Mouse (Mus musculus) layer of hippocampus, postnatal 25 days (tissue): ENCODE measurements around the gene Brd3. TPM values are rescaled to one million over a fixed set of nuclear protein-coding genes. Genes with fewer than 3 reads are reported as not detected.

ENCODE experiments used
- DNase-seq, 2 experiments: peaks; one replicate each; pipeline ENCODE4 v3.0.0; 2022; ENCODE audit warnings: mixed read lengths in 2 of 2, low spot score in 1 of 2; ENCODE audit errors: extremely low spot score in 1 of 2
- total RNA-seq, 2 experiments: library from RNA; stranded (reverse); gene quantifications; 2 replicates each; pipeline ENCODE4 v1.2.3; 2021

The Brd3 gene
- total RNA-seq, 2 experiments from 2014 or later = 51.0 to 53.7 TPM

DNA sequence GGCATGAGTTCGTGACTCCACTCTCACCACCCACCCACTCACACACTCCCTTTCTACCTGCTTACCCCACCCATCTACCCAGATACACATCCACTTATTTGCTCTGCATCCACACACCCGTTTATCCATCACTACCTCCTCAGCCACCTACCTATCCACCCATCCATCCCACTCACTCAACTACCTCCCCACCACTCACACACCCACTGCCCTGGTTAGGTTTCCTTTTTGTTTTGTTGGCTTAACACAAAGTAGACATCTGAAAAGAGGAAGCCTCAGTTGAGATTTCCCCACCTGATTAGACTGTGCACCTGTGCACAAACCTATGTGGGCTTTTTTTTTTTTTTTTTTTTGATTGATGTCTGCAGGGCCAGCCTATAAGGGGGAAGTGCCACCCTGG, 74.9 kb downstream of the Brd3 start:
- no peak for DNase-seq

DNA sequence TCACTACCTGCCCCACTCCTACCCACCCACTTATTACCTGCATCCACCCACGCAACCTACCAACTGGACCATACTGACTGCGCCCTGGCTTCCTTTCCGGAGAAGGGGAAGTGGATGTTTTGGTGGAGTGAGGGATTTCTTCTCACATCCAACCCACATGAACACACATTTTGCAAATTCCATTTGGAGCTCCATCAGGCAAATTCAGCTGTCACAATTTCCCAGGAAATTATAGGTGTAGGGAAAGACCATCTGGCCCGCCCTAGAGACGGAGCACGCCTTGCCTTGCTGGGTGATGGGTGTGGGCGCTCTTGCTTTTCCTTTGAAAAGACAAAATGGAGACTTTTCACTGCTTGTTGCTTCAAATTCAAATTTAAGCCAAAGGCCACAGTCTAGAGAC, 76.8 kb downstream of the Brd3 start:
- peak; percentile 33 to 40 for DNase-seq

DNA sequence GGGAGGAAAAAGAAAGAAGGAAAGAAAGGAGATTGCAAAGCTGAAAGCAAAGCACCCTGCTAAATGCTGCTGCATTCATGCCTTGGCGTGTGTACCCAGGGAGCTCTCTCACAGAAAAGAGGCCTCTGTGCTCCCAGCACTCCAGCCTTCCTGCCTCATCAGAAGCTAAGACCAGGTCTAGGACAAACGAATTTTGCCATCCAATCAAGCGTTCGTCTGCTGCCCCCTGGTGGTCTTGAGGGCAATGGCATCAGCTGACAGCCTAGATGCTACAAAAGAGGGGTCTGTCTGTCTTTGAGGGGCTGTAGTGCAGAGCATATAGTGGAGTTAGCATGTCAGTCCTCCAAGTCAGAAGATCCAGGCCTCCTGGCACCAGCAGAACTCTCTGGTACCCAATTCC, 79.4 kb downstream of the Brd3 start:
- DNase-seq = peak; percentile 79 to 95

DNA sequence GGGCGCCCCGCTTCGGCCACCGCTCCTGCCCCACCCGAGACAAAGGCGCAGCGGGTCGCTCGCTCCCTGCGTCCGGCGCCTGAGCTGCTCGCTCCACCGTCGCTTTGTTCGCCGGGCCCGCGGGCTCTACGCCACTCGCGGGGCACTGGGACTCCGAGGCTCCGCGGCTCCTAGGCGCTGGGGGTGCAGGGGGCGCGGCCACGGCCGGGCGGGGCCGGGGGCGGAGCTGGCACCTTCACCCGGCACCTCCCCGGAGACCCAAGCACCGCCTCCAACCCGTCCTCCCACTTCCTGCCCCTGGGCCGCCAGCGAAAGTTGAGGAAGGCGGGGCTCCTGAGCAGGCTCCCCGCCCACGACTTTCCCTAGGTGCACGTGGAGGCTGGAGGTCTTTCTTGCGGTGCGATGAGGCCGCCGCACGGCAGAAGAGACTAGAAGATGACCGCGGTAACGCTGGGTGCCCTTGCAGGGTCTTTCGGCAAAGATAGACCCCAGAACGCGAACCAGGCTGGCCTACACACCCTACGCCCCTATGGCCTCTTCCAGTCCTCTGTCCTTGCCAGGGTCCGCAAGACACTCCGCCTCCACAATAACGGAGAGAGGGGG, 80.5 kb downstream of the Brd3 start, which contains the start of gene Vav2:
Gene Vav2, minus strand, starts transcription at position 179 of the 603 bp plus-strand sequence.
- peak; percentile 56 to 63 for DNase-seq

DNA sequence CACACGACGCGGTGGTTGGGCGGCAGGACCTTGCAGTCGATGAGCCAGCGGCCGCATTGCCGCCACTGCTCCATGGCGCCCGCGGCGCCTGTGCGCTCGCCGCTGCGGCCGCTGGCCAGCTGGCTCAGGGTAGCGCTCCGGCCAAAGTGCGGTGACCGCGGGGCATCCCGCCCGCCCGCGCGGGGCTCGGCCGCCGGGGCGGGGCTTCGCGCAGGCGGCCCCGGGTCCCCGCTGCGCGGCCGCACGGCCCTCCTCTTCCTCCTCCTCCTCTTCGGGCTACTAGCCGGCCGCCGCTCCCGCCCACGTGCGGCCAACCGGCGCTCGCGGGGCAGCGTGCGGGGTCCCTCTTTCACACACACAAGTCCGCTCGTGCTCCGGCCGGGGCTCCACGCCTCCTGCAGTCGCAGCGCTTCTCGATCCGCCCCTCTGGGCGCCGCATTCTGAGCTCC, 81.0 kb downstream of the Brd3 start:
- no peak for DNase-seq

DNA sequence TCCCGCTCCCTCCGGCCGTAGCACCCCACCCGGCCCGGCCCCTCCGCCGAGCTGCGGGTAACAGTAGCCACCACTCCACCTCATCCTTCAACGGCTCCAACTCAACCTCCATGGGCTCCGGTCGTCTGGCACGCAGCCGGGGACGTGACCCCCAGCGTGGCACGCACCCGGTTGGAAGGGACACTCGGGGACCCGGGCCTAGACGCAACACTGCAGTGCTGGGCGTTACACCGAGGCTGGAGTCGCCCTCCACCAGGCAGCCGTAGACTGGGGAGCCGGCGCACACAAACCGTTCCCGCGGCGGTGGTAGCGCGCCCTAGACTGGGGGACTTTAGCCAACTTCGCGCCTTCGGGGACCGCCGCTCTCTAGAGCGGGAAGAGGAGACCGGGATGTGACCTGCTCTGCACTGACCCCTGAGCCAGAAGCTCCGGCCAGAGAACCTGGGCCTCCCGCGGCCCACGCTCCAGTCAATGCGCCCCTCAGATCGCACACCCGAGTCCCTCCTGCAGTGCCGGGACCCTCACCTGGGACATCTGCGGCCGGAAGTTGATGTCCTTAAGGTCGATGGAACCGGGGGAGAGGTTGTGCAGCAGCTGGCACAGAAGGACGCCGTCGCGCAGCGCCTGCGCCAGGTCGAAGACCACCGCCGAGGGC, 81.6 kb downstream of the Brd3 start:
- DNase-seq = no peak

DNA sequence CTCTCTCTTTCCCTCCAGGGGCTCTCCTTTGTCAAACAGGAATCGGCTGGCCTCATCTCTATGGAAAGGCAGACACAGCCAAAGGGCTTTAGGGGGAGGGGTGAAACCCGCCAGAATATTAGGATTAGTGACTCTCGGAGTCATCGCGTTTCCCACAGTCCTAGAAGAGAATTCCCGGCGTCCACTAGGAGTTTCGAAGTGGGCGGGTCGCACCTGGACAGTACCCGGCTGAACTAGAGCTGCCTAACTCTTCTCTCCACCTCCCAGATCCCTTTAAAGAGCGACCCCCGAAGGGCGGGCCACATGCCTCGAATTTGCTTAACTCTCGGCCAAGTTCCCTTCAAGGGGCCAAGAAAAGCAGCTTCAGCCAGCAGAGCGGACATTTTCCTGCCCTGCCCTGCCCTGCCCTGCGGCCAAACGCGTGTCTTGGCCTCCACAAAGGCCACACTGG, 82.3 kb downstream of the Brd3 start:
- no peak for DNase-seq

DNA sequence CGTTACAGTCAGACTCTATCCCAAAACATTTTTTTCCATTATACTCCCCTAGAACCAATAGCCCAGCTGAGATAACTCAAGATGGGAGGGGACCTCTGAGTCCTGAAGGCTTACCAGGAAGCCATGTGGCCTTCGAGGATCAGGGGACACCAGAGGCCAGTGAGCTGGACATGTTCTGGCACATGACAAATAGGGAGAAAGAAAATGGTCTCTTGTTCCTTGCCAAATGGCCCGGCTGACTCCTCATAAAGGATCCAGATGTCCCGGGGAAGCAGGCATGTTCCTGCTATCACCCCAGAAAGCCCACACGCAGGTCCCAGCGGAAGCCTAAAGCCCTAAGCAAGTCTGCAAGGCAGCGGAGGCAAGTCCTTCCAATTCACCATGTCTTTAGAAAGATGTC, 83.9 kb downstream of the Brd3 start:
- DNase-seq = no peak

DNA sequence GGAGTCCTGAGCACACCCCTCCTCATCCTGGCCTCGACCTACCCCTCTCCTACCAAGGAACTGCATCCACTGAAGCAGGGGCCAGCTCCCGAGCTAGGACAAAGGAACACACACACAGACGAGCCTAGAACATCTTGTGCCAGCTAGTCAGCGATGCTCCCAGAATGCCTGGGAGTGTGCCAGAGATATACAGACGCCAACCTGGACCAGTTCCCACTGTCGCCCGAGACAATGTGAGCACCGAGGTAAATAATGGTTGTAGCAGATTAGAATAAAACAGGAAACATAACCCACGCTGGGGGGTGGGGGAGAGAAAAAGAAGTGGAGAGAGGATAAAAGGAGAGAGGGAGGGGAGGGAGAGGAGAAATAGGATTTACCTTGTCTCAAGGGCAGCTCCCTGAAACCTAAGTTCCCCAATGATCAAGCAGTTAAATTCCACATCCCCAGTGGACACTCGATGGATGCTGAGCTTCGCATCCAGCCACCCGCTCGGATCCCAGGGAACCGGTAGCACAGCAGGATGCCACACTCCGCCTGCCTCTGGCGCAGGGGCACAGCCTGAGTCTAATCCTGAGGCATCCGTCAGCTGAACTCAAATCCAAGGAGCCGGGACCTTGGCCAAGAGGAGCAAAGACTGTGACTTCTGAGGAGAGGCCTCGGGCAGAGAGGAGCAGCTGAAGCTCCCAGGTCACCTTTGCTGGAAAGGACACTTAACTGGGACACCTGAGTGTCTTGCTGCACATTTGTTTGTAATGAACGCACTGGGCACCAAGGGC, 86.0 kb downstream of the Brd3 start:
- peak; percentile 40 to 57 for DNase-seq

DNA sequence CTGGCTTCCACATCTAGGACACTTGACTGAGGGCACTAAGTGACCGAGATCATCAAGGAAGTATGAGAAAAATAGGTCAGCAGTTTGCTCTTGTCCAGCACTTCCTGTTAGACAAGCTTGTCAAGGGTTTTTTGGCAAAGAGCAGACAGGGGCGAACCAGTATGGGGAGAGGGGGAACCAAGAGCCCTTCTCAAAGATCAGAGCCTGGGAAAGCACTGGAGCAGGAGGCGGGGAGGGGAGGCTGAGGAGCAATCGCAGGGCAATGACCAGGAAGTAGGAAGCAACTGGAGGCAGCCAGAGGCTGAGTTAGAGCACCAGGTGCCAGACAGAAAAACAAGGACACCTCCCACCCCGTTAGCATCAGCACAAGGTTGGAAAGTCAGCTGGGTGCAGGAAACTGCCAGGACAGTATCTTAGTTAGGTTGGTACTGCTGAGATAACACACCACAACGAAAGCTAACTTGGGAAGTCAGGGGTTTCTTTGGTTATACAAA, 88.8 kb downstream of the Brd3 start:
- no peak for DNase-seq

DNA sequence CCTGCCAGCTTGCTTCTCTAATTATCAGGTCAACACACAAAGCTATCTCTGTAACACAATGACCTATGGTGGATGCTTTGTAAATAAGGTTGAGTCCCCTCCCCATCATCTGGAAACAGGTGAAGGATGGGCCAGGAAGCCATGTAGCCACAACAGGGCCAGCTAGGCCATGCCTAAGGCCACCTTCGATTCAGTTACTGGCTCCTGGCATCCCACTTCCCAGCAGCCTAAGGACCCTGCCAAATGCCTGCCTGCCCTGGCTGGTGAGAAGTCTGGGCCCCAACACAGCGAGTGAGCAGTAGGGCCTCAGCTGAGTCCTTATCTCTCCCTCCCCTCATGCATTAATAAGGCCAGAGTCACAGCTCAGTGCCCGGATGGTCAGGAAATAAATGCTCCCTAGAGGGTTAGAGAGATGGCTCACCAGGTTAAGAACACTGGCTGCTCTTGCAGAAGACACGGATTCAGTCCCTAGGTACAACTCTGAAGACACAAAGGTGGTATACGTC, 89.8 kb downstream of the Brd3 start:
- DNase-seq = no peak

DNA sequence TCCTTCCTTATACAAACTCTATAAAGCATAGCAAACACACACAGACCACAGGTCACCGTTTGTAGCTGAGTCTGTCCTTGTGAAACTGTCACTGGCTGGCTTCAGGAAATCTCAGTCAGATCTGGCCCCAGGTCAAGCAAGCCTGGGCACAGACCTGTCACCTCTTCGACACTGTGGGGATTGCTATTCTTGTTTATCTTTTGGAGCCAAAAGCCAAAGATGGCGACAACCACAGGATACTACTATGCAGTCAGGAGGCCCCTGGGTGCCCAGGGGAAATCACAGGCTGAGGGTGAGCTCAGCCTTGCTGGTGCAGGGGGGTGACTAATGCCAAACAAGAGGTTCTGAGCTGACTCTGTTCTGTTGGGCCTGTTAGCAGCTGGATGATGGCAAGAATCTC, 91.0 kb downstream of the Brd3 start:
- no peak for DNase-seq

DNA sequence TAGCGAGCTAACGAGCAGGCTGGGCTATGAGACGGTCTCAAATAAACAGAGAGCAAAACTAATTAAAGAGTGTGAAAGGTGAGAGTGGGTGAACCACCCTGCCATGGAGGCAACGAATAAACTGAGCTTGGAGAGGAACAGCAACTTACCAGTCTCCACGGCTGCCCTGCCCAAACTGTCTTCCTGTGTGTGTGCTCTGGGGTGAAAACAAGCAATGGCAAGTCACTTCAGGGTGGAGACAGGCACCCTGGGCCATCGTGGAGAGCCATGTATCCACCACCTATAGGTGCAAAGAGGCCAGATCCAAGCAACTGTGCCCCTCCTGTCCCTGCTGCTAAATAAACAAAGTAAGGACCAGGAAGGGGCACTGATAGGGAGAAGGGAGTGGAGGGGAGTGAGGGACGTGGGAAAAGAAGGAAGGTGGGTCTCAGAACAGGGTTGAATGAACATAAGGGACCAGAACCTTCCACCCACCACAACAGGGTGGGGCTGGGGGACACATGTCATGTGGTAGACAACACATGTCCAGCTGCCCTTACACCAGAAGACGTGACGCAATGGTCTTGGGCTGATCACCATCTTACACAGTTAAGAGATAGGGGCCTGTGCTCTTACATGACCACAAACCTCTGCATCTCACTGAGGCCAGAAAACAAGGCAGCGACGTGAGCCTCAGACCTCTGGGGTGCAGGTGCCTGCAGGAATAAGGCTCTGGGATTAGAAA, 92.2 kb downstream of the Brd3 start:
- no peak for DNase-seq

DNA sequence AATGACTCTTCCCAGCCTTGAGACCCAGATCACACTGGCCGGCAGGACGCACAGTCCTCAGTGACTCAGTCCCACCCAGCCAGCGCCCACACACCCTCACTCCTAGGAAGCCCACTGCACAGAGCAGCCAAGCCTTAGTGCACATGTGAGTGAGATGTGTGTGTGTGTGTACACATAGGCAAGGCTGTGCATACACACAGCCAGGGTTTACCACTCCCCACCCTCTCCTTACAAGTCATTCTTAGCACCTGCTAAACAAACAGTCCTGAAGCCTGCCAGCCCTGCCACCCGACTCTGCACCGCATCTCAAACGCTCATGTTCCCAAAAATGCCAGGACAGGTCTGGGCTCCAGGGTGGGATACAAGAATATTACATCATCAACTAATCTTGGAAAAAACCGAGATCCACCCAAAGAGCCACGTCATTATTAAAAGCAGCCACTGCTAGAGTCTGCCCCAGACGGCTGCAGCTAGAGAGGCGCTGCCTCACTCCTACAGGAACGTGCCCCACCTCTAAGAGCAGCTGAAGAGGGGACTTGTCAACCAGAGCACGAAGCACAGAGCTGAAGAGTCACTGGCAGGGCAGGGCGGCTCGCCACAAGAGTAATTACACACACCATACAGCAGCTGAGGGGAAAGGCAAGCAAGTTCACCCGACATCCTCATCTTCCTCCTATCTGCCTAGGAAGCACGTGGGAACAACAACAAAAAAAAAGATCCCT, 93.4 kb downstream of the Brd3 start:
- DNase-seq = no peak

DNA sequence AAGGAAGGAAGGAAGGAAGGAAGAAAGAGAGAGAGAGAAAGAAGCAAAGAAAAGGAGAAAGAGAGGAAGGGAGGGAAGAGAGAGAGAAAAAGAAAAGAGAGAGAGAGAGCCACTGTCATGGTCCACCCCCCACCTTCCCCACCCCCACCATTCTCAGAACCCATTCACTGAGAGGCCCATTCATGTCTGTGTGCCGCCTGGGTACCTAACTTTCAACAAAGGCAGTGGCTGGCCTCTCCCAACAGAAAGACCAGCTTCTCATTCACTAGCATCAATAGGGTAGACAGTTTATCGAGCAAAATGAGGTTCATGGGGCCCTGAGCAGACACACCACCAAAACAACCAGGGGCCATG, 93.9 kb downstream of the Brd3 start:
- DNase-seq = no peak

DNA sequence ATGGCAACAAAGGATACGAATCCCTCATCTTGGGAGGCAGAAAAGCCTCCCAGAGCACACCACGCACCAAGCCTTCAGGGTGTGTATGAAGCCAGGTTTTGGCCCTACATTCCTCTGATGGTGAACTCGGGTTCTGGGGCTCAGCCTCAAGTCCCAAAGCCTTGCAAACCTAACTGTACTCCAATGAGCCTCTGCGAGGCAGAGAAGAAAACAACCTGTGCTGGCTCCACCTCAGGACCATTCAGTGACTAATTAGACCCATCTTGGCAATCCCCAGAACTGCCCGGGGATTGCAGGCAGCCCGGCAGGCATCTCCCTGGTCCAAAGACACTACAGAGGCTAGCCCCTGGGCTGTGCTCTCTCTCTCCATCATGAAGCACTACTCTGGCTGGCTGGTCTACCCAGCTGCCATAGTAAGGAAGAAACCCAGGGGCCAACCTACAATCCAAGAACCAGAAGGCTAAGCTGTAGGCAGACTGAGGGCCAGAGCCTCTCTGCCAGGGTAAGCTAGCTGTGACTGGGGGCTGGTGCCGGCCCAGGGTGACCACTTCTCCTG, 95.1 kb downstream of the Brd3 start:
- no peak for DNase-seq

DNA sequence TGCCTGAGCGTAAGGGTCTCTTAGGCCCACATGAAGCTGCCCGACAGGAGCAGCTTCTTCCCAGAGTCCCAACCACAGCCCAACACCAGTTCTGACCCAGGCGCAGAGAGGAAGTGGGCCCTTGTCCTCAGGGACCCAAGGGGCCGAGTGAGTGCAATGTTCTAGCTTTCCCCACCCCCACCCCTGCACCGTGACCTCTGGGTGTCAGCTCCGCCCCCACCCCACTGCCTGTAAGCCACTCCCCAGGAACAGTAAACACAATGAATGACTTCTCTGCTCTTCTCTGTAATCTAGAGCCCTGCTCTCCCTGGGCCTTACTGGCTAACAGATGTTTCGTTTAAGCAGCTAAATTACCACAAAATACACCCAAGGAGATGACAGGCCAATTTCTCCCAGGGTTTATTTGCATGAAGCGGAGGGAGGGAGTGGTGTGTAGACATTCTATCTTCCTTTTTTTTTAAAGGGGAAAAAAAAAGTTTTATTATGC, 95.7 kb downstream of the Brd3 start:
- no peak for DNase-seq

DNA sequence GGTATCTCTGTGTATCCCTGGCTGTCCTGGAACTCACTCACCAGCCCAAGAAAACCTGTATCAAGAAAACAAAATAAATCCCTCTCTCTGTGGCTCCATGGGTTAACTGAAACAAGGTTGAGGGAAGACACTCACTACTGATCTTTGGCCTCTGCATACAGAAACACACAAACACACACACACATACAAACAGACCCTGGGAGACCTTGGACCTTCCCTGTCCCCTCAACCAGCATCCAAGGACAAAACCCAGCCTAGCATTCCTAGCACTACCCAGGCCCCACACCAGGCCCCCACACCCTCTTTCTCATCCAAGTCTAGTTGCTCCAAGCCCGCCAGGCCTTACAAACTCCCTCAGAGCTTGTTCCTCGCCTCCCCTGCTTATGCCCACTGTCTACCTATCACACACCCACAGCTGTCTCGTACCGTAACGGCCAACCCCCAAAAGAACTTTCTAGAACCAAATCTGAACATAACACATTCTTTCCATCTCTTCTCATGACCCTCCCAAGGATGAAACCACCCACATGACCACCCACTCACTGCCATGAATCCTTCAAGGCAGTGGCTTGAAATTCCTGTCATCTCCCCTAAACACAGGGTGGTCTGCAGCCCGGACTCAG, 96.8 kb downstream of the Brd3 start:
- no peak for DNase-seq

DNA sequence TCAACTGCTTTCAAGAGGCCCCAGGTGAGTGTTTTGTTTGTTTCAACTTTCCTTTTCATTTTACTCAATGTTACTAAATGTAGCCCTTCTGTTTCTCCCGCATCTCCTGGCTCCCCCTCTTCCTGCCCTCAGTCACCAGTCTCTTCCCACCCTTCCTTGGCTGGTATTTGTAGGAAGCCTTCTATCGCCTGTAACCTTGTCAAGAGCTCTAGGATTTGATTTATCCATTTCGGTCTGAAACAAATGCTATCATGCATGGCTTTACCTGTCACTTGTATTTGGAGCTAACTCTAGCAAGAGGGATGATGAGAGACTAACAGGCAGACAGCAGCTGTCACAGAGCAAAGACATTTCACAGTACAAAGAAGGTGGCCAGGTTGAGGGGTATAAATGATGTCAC, 99.3 kb downstream of the Brd3 start:
- no peak for DNase-seq
